Mouse (Mus musculus) ES-E14 (cell line): Measurements from ENCODE around the gene Taf15.

Source experiments
- CHD2 ChIP-seq: IDR thresholded peaks from 2 replicates; pipeline ENCODE4 v1.6.1; 2014; ENCODE audit warnings: mild to moderate bottlenecking, low read depth, low read length, inconsistent platforms
- HCFC1 ChIP-seq: IDR thresholded peaks from 2 replicates; pipeline ENCODE4 v1.6.1; 2012; ENCODE audit warnings: low read length, inconsistent platforms, borderline replicate concordance; ENCODE audit not compliant: insufficient read depth
- ZC3H11A ChIP-seq: IDR thresholded peaks from 2 replicates; pipeline ENCODE4 v1.6.1; 2012; ENCODE audit warnings: low read depth, mild to moderate bottlenecking, inconsistent platforms, low read length, borderline replicate concordance
- ZNF384 ChIP-seq: IDR thresholded peaks from 2 replicates; pipeline ENCODE4 v1.6.1; 2012; ENCODE audit warnings: low read depth, low read length, inconsistent platforms

GRCm38 (mm10) chr11:83462711-83463244, 10.1 kb upstream of the Taf15 start, which contains the start of gene Mmp28:
- TF ChIP-seq HCFC1 (no peak), ZC3H11A (no peak), CHD2 (no peak), ZNF384 (no peak)
